Mouse (Mus musculus) urinary bladder, adult 18-20 months (tissue): Measurements from ENCODE around the gene Dclk2.

Experiments
- DNase-seq, 2 experiments: peaks; one replicate each; pipeline ENCODE4 v3.0.0; 2022; ENCODE audit warnings: low spot score in 2 of 2, mixed read lengths in 2 of 2

Gene Dclk2

DNA sequence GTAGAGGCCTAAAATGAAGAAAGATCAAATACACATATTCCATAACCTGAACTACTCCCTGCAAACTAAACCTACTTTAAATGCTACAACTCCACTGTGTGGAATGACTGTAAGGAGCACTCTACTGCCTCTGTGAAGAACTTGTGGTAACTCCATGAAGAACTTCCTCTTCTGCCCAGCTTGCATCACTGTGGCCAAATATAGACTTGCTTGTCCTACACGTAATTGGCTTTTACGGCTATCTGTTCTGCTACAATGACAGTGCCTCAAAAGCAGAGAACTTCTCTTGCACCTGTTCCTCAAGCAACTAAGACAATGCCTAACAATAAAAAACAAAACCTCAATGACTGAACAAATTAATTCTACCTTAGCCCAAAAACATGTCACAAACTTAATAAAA lies 26.2 kb downstream of the Dclk2 start:
- DNase-seq: no peak

DNA sequence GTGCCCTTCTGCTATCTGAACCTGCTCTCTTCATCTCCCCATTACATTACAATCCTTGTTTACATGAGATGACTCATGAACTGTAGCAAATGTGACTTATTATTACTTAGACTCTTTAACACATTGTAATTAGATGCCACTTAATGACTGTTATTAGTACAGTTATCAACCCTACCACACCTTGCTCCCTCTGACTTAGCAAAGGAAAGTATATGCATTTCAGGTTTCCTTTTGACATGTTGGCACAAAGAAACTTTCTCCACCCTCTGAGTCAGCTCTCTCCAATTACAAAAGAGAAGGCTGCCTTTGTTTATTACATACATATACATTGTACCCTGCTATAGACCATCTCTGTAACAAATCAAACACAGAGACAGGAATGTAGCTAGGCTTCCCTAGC lies 33.1 kb downstream of the Dclk2 start:
- no peak for DNase-seq

DNA sequence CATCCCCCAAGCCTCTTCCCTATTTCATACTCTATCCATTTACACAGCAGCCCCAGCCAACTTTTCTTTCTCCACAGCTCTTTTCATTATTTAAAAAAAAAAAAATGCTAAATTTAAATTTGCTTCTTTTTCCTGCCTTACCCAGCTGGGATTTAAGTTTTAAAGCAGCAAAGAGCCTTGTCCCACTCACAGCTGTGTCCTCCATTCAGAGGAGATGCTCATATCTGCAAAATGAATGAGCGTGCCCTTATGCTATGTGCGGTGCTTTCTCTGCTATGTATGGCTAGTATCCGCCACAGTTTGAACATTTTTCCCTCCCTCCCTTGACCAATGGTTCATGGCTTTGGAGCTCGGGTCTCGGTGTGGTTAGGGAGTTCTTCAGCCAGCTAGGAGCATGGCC lies 35.5 kb downstream of the Dclk2 start:
- no peak for DNase-seq

DNA sequence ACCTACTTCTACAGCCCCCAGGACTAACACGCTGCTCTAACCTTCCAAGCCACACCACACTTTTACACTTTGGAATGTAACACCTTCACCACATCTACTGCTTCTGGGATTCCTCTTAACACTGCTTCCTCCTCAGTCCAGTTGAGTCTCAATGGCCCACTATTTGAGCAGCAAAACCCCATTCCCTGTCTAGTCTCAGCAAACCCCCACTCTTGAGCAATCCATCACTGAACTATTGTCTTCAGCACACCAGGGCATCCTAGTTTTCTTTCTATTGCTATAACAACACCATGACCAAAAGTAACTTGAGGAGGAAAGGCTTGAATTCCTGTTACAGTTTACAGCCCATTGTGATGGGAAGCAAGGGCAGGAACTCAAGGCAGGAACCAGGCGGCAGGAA lies 36.2 kb downstream of the Dclk2 start:
- DNase-seq: no peak

DNA sequence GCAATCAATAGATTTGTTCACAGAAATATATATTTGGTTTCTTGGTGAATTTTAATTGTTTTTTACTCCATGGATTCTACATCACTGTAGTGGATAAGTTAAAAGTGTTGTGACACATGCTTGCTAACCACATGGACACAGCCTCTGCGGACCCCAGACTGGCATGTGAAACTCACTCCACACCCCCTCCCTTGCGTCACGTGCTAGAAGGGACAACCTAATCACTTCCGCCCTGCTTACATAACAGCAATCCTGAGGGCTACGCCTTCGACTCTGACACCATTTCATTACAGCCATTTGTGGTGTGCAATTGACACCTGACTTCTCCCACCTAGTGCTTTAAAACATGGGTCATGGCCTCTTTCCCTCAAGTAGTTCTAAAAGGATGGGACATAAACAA lies 36.7 kb downstream of the Dclk2 start:
- DNase-seq: no peak

DNA sequence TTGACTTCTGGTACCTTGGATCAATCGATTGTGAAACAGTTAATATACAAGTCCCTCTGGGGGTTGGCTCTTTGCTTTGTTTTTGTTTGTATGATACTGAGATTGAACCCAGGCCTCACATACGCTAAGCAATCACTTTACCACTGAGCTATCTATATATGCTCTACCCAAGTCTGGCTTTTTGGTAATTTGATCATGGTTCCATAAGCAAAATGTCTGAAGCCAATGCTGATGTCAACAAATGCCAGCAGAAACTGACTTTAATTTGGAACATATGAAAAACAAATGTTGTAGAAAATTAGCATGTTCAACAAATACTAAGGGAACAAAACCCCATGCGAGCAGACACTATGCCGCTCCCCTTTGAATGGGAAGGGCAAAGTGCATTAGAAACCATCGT lies 44.7 kb downstream of the Dclk2 start:
- DNase-seq: no peak

DNA sequence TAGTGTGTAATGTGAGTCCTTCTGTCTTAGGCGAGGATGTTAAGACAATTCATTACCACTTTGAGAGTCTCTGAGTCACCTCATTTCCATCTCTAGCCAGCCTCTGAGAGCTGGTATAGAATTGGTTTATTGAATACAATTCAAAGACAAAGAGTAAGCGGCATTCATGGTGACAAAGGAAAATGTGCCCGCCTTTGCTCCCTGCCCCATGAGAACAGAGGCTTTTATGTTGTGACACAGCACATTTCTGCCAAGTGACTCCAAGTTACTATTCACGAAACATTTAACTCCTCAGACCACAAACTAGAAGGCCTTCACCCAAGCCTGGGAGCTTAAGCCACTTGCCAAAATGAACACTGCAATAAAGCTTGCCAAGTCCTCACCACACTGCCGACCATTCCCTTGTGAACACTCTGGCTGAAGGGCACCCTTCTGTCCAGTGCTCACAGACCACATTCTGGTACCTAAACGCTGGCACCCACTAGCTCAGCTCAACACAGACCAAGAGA lies 47.5 kb downstream of the Dclk2 start:
- DNase-seq: no peak

DNA sequence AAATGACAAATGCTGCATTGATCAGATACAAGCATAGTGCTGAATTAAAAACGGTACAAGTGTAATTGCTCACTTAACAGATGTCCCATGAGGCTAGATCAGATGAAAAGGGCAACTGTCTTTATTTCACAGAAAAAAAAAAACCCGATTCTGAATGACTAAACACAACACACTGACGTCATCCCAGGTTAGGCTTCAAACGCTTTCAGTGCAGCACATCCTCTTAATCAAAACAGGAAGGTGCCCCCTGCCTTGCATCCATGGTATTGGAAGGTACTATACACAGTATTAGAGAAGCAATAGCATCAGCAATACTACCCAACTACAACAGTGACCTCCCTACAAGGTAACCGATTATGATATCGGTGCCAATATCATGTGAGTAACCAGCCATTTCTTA lies 49.7 kb downstream of the Dclk2 start:
- DNase-seq: no peak

DNA sequence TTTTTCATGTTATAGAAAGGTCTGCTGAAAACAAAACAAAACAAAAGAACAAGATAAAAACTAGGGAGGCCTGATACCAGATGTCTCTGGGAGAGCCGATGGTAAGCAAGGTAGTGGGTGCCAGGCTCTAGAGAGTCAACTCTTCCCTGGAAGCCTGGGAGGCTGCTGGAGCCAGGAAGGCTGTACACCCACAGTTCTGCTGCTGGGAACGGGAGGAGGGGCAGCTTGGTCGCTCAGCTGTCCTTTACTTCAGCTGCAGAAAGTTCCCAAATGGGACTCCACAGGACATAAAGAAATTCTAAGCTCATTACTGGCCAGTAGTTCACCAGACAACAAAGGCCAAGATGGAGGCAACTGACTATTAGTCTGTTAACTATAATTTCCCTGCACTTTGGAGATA lies 50.2 kb downstream of the Dclk2 start:
- no peak for DNase-seq

DNA sequence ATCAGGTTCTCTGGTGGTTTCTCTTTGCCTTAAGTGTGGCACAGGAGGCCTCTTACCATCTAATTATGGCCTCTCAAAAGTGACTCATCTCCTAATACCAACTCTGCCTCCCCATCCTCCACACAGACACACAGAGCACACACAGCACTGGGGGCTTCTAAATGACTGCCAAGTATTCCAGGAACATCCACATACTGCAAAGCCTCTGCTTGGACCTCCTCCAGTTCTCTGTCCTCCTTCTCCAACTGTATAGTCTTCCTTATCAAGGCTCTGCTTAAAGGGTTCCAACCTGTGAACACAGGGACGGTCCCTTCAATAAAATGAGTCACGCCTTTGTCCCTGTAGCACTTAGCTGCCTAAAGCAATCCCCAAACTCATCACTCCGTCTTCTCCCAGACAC lies 51.9 kb downstream of the Dclk2 start:
- no peak for DNase-seq

DNA sequence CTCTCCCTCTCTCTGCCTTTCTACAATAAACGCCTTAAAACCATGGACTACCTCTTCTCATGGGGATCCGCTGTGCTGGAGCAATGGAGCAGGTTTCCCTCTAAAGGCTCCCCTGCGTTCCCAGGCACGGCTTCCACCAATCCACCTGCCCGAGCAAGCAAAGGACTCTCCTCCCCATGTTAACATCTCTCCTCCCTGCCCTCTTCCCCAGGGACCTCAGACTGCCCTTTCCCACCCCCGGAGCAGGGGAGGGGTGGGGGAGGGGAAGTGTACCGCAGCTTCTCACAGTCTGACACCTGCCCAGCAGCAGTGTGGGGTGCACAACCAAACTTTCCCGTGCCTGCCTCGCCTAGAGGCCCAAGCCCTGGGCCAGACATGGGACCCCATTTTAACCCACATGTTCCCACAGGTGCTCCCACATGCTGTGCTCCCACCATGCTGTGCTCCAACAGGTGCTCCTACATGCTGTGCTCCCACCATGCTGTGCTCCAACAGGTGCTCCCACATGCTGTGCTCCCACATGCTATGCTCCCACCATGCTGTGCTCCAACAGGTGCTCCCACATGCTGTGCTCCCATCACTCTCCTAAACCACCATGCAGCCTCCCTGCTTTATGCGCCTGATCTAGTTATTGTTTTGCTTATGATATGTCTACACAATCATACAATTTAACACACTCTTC lies 57.2 kb downstream of the Dclk2 start:
- no peak for DNase-seq

DNA sequence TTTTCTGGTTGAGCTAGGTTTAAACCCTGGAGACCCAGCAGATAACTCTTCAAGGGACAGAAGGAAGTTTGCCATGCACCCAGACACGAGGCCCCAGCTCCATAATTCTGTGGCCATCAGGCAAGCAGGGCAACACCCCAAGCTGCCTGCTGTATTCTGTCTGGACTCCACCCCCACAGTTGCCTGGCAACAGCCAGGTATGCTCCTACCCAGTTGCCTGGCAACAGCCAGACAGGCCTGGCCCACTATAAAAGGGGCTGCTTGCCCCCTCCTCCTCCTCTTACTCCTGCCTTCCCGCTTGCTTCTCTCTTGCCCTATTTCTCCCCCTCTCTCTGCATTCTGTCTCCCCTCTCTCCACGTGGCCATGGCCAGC lies 57.7 kb downstream of the Dclk2 start:
- no peak for DNase-seq

DNA sequence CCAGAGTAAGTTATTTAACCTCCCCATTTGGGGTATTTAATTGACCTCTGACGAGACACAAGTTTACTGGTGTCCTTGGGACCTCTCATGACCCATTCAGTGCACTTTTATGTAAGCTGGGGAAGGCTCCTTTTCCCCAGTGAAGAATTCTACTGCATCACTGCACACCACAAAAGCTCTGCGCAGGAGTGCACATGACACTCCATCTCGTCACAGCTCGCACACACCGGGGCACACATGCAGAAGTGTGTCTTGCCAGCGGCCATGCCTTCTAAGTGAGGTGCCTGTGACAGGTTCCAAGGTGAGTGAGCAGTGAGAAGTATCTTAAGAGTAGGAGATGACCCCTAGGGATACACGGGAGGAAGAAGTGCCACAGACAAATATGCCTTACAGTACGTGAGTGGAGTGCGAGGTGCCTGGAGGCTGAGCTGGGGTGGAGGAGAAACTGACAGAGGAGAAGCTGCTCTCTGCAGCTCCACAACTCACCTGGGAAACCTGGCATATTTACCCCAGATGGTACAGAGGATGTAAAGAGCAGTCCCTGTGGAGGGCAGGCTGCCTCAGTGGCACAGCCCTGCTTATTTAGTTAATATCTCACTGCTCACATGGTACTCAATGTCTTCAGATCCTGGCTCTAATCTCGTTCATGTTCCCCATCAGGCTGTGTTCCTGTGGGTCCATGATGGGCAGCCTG lies 58.3 kb downstream of the Dclk2 start:
- DNase-seq: no peak

DNA sequence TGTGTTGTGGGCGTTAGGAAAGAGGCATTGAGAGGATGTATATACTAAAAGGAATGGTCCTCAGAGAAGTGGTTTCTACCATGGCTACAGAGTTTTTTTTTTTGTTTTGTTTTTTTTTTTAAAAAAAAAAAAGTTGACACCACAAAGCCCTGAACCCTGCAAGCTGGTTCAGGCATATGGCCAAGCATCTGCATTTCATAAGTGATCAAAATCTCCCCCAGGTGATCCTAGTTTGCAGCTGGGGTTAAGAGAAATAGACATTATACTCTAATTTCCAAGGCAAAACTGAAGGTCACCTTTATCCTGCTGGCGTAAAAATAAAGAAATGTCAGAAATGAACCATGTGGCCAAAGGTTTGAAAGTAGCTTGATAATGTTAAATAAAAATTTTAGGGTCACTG lies 60.9 kb downstream of the Dclk2 start:
- DNase-seq: no peak

DNA sequence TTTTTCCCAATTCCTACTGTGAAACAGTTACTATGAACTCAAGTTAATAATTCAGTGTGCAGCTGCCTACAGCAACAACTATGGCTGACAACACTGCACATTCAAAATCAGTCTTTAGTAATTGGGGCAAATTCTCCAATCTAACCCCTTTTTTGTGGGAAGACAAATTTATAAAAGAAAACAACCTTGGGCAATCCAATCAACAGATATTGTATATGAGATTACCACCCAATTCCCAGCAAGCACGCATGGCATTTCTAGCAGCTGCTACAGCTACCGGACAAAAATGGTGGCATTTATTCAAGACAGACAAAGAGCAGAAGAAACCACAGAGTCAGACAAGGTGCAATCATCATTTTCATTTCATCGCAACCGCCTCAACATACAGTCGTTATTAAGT lies 62.0 kb downstream of the Dclk2 start:
- no peak for DNase-seq

DNA sequence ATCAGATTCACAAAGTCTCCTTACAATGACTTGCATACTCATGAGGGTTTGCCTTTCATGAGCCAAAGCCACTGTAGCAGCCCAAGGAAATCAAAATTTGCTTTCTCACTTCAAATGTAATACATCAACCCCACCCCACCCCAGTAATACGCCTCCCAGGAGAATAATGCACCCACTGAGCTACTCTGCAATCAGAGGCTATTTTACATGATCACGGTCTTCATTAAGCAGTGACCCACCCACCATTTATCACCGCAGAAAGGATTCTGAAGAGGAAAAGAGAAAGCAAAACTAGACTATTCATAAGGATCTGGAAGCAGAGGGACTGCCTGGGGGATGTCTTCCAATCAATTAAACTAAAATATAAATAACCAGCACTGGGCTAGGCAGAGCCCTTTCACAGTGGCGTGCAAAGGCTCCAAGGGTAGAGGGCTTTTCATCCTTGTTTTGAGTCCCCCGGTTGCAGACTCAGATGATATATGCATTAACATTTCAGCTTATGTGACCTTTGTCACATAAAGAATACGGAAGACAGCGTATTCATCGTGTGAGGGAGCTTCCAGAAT lies 62.7 kb downstream of the Dclk2 start:
- DNase-seq: no peak

DNA sequence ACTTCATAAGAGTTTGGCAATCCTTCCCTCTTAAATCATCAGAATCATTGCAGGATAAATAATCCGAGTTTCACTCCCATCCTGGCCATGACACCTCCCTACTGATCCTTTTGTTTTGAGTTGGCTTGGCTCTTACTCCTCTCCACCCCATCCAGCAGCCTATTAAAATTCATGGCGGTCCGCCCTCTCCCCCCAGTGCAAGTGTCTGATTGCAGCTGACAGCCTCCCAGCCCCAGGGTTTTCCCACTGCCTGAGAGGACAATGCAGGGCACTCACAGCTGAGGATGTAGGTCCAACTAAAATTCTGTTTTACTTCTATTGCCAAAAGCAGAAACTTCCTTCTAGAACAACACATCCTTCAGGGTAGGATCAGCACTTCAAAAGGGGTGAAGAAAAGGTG lies 67.8 kb downstream of the Dclk2 start:
- no peak for DNase-seq

DNA sequence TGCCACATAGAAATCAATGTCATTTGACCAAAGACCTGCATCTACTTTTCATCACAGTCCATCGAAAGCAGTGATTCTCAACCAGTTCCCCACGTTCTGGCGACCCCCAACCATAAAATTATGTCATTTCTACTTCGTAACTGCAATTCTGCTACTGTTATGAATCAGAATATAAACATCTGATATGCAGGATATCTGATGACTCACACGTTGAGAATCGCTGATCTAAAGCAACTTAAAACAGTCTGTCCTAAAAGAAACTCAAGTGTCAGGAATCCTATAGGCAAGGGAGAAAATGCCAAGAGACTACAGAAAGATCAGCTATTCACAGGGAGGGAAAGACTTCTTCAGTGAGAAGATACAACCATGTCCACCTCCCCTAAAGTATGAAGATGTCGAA lies 69.5 kb downstream of the Dclk2 start:
- no peak for DNase-seq

DNA sequence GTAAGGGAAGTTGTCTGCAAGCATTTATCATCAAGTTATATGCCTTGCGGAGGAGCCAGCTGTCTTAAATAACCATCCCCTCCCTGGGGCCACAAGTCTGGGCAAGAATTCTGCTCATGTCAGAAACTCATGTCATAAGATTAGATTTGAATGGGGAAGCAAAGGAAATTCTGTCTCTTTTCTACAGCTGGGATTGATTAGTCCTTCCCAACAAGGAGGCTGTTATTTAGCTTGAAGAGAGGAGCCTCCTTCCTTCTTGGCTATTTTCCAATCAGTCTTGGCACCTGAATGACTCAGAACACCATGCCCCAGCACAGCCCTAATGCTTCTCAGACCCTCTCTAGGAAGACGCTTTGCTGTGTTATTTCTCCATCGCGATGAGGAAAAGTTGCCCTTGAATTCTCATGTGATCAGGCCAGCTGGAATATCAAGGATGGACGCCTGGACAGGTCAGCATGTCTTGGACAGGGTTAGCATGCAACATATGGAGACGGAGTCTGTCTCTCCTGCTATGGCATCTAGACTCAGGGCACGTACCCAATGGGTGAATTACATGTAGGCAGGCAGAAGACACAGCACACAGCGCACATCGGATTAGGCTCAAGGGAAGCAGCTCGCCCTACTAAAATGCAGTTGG lies 70.1 kb downstream of the Dclk2 start:
- peak in 1 of 2 experiments; percentile 1 for DNase-seq

DNA sequence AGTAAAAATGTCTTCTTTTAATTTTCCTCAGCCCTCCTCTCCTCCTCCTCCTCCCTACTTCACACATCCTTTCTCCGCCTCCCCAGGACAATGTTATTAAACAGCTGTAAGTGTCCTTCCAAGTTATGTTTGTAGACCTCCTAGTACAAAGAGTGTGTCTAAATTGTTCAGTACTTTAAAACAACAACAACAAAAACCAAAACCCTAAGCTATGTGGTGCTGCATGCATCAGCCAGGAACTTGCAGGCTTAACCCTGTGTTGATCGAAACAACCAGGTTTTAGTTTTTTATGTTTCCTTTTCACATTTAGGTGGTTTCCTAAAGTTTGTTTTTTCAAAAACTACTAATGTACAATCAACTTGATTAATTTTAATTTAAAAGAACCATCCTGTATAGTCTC lies 71.3 kb downstream of the Dclk2 start:
- no peak for DNase-seq

DNA sequence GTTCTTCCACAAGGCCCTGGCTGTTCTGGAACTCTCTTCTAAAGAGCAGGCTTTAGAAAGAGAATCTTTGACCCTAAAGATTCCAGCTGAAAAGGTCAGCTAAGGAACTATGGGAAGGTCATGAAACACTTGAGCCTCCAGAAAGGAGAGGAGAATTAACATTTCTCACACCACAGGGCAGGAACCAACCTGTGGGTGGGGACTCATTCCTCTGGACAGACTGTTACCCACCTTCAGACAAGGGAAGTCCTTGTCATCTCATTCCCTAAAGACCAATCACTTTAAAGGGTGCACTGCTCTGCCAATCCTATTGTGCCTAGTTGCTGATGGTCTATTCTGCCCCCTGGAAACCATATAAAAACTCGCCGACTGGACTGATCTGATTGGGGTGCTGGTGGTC lies 73.1 kb downstream of the Dclk2 start:
- DNase-seq: no peak

DNA sequence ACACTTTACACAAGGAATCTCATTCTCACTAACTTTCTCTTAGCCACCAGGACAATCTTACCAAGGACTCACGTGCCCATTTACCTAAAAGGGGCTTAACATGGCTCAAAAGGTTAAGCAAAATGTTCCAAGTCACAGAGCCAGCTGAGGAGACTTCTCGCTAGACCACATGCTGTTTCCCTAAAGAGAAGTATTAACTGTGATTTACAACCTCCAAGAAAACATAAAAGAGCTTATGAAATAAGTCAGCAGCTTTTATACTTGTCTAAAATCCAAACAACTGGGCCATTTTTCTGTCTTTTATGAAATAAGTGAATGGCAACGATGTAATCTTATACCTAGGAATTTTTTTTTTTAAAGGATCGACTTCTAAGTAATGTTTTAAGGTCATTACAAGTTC lies 74.6 kb downstream of the Dclk2 start:
- DNase-seq: no peak

DNA sequence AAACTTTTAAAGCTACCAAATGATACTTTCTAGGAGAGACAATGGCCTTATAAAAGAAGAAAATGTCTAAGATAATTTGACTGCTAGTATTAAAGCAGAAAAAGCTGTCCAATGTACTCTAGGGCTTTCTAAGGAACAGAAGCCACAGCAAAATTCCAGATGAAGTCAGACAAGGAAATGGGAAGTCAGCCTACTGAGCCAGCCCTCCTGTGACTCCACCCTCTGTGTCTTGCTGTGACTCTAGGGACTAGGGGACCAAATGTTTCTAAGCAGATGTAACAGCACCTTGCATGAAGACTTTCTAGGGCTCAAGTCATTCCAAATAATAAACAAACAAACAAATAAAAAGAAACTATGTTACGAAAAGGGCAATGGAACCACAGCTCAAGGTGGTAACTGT lies 75.1 kb downstream of the Dclk2 start:
- no peak for DNase-seq
